Mouse (Mus musculus) leukemia stem cell, adult 10-12 weeks (primary cell): ENCODE data around the gene Gm13420. TPM values are rescaled to one million over a fixed set of nuclear protein-coding genes. Genes with fewer than 3 reads are reported as not detected.

Experiments used
- polyA plus RNA-seq: library from polyadenylated mRNA; stranded (reverse); fragments of >175 nt; gene quantifications from 2 replicates; pipeline ENCODE4 v1.2.3, GENCODE M21; 2012; ENCODE audit warnings: low replicate concordance

Gene Gm13420
- not detected in 2 replicates for polyA plus RNA-seq

GRCm38 (mm10) chr2:29751497-29751896 lies at the start of gene Gm13420:
Gm13420 (minus strand) TSS chr2:29751685.

GRCm38 (mm10) chr2:29787937-29788681 lies 36.6 kb upstream of the Gm13420 start, which contains the start of gene Trub2:
Trub2 (minus strand) TSS chr2:29788502.

GRCm38 (mm10) chr2:29787104-29787917 lies 35.8 kb upstream of the Gm13420 start, which contains the start of gene Coq4:
Coq4 (plus strand) TSS chr2:29787493.

Other genes with a start within 250 kb of the Gm13420 start
- 44.7 and 71.2 TPM in 2 replicates for gene Rapgef1, start 132.0 kb downstream of the Gm13420 start, polyA plus RNA-seq
- gene Gm13547, start 7.6 kb upstream of the Gm13420 start, polyA plus RNA-seq, result not detected in 2 replicates
- gene Coq4, start 35.8 kb upstream of the Gm13420 start, polyA plus RNA-seq, result 225 and 252 TPM in 2 replicates
- 6.8 and 10.6 TPM in 2 replicates for gene Trub2, start 36.8 kb upstream of the Gm13420 start, polyA plus RNA-seq
- gene Slc27a4, start 50.9 kb upstream of the Gm13420 start, polyA plus RNA-seq, result 4.4 and 9.2 TPM in 2 replicates
- gene Urm1, start 68.4 kb upstream of the Gm13420 start, polyA plus RNA-seq, result 39.2 and 138 TPM in 2 replicates
- 28.2 and 106 TPM in 2 replicates for gene Cercam, start 117.5 kb upstream of the Gm13420 start, polyA plus RNA-seq
- gene Odf2, start 137.5 kb upstream of the Gm13420 start, polyA plus RNA-seq, result 13.7 and 24.7 TPM in 2 replicates
- gene Gle1, start 183.7 kb upstream of the Gm13420 start, polyA plus RNA-seq, result 34.6 and 62.6 TPM in 2 replicates
- gene Sptan1, start 213.9 kb upstream of the Gm13420 start, polyA plus RNA-seq, result 7.5 and 9.6 TPM in 2 replicates